Mouse (Mus musculus): ENCODE results near the gene Elmo3. TPM values are rescaled to one million over a fixed set of nuclear protein-coding genes. Genes with fewer than 3 reads are reported as not detected.

Gene Elmo3
- total and polyA plus RNA-seq, 3 experiments = 0.72 to 1.4 (median 1.3) TPM

- Histone ChIP-seq H3K36me3 (replicated peaks in 1 of 2; ENCODE audit: control insufficient read depth in 1 of 2, insufficient read depth in 1 of 2, low read length in 1 of 2) (peaks cover 7 to 37% of the 10 kb centered on the region in 2 experiments), H3K9ac (ENCODE audit: insufficient read depth, low read depth) (peak overlapping the region; percentile 41; the same call in 1 of the 2 replicates), H3K79me2 (replicated peaks; ENCODE audit: control insufficient read depth, extremely low read depth, insufficient read depth, poor library complexity, severe bottlenecking) (no peaks in the 10 kb centered on the region), H3K4me3 (replicated peaks in 1 of 3; ENCODE audit: low read depth in 2 of 3, low read length in 2 of 3, poor library complexity in 1 of 3) (peak overlapping the region in 2 of 3 experiments; percentile 34 to 63), H3K4me2 (ENCODE audit: insufficient read depth, low read depth, poor library complexity, severe bottlenecking) (peak overlapping the region; percentile 79), H3K27ac (ENCODE audit: insufficient read depth, low read depth) (no peak overlapping the region), H3K9me3 (replicated peaks; ENCODE audit: low read length) (no peaks in the 10 kb centered on the region), H3K4me1 (ENCODE audit: control insufficient read depth in 1 of 2, insufficient read depth in 2 of 2) (peaks cover 5 to 23% of the 10 kb centered on the region in 2 experiments), H3K27me3 (replicated peaks) (no peaks in the 10 kb centered on the region)
- TF ChIP-seq NRF1 (IDR thresholded peaks at IDR 0.05; ENCODE audit: low read depth, low read length) (no peak), CTCF (conservative IDR thresholded peaks at IDR 0.05 in 1 of 2, IDR thresholded peaks at IDR 0.05 in 1 of 2; ENCODE audit: low read depth in 2 of 2, low read length in 2 of 2) (peak in 1 of 2 experiments; percentile 38; a peak in 2 of 4 replicates), SMC3 (IDR thresholded peaks at IDR 0.05; ENCODE audit: low read depth, low read length) (peak; percentile 21; the same call in 1 of the 2 replicates)
- in situ Hi-C loops (cut with MboI; ENCODE audit: low pct_ligation_motif_present, low pct_unique_long_range_greater_than_20kb, low sequenced_read_pairs) (loop anchor here (10.0 kb wide), 1 partner anchor 163 kb away; no protein-coding TSS in a partner anchor), dilution Hi-C loops (cut with MboI; ENCODE audit: extremely low pct_ligation_motif_present, extremely low pct_unique_long_range_greater_than_20kb, low sequenced_read_pairs) (no loop called here)
- DNase-seq (ENCODE audit: extremely low read depth) = no peak
Measured at GRCm38 (mm10) chr8:105288231-105288630, 17.2 kb upstream of the Elmo3 start.

DNA sequence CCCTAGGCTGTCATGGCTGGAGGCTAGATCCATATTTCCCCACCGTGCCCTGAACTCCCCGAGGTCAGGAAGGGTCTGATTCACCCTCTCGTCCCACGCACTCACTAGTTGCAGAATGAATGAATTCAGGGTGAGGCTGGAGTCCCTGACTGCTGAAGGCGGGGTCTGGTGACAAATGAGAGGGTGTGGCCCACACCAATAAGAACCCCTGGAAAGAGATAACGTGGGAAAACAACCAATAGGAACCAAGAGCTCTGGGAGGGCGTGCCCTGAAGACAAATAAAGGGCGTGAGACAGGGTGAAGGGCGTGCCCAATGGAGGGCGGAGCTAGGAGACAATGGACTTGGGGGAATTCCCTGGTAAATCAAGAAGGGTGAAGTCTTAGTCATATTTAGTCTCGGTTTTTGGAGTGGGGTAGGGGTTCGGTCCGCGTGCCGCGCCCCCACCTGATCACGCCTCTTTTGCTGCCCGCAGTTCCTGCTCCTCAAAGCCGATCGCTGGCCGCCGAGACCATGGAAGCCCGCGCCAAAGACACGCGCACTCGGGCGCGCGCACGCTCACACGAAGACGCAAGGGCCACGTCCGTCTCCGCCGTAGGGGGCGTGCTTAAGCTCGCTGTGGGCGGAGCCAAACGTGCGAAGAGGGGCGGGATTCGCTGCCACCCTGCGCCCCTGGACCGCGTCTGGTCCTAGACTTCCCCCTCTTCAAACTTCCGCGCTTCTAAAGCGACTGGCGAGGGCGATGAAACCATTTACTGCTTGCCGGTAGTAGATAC, 16.3 kb upstream of the Elmo3 start:
- in situ Hi-C loops (cut with MboI; ENCODE audit: low pct_ligation_motif_present, low pct_unique_long_range_greater_than_20kb, low sequenced_read_pairs) (loop anchor here (10.0 kb wide), 1 partner anchor 164 kb away; no protein-coding TSS in a partner anchor), dilution Hi-C loops (cut with MboI; ENCODE audit: extremely low pct_ligation_motif_present, extremely low pct_unique_long_range_greater_than_20kb, low sequenced_read_pairs) (no loop called here)
- no peaks in the 10 kb centered on the region for H3K9me3 ChIP-seq (replicated peaks; ENCODE audit: low read length)
- H3K27ac ChIP-seq (ENCODE audit: insufficient read depth, low read depth) = peak overlapping the region; percentile 71
- no peaks in the 10 kb centered on the region for H3K79me2 ChIP-seq (replicated peaks; ENCODE audit: control insufficient read depth, extremely low read depth, insufficient read depth, poor library complexity, severe bottlenecking)
- H3K4me2 ChIP-seq (ENCODE audit: insufficient read depth, low read depth, poor library complexity, severe bottlenecking) = peak overlapping the region; percentile 79
- H3K36me3 ChIP-seq (replicated peaks in 1 of 2; ENCODE audit: control insufficient read depth in 1 of 2, insufficient read depth in 1 of 2, low read length in 1 of 2) = peaks cover 6 to 34% of the 10 kb centered on the region in 2 experiments
- peaks cover 5 to 23% of the 10 kb centered on the region in 2 experiments for H3K4me1 ChIP-seq (ENCODE audit: control insufficient read depth in 1 of 2, insufficient read depth in 2 of 2)
- H3K27me3 ChIP-seq (replicated peaks) = no peaks in the 10 kb centered on the region
- peak; percentile 99 for DNase-seq (ENCODE audit: extremely low read depth)
- peak overlapping the region; percentile 51 to 63 (median 59) for H3K4me3 ChIP-seq (replicated peaks in 1 of 3; ENCODE audit: low read depth in 2 of 3, low read length in 2 of 3, poor library complexity in 1 of 3)
- H3K9ac ChIP-seq (ENCODE audit: insufficient read depth, low read depth) = peak overlapping the region; percentile 41; the same call in 1 of the 2 replicates
- TF ChIP-seq NRF1 (IDR thresholded peaks at IDR 0.05; ENCODE audit: low read depth, low read length) (peak; percentile 76), ETS1 (conservative IDR thresholded peaks at IDR 0.05; ENCODE audit: low read depth, low read length) (peak; percentile 61; the same call in 1 of the 2 replicates), HCFC1 (IDR thresholded peaks at IDR 0.05; ENCODE audit: low read depth, low read length) (peak; percentile 53), E2F4 (IDR thresholded peaks at IDR 0.05; ENCODE audit: insufficient replicate concordance, low read depth, low read length) (no peak), ELF1 (IDR thresholded peaks at IDR 0.05; ENCODE audit: low read depth, low read length) (peak; percentile 82), MXI1 (IDR thresholded peaks at IDR 0.05; ENCODE audit: low read depth, low read length) (peak; percentile 92), UBTF (IDR thresholded peaks at IDR 0.05; ENCODE audit: low read depth, low read length) (no peak), TBP (conservative IDR thresholded peaks at IDR 0.05; ENCODE audit: low read depth, low read length) (peak; percentile 85), ZNF384 (IDR thresholded peaks at IDR 0.05; ENCODE audit: low read depth, low read length) (no peak), MEF2A (IDR thresholded peaks at IDR 0.05; ENCODE audit: borderline replicate concordance, low read depth, low read length) (no peak; the same call in 1 of the 2 replicates), NELFE (IDR thresholded peaks at IDR 0.05; ENCODE audit: low read depth, low read length) (peak; percentile 57), ZKSCAN1 (IDR thresholded peaks at IDR 0.05; ENCODE audit: borderline replicate concordance, low read depth, low read length) (no peak), MYC (IDR thresholded peaks at IDR 0.05; ENCODE audit: low read depth, low read length) (0 out of 2 replicates have a peak, but pooled peaks have one; percentile 44), JUND (conservative IDR thresholded peaks at IDR 0.05; ENCODE audit: low read depth, low read length) (0 out of 2 replicates have a peak, but pooled peaks have one; percentile 14), POLR2AphosphoS2 (IDR thresholded peaks at IDR 0.05; ENCODE audit: low read depth, low read length) (peak; percentile 64), JUN (IDR thresholded peaks at IDR 0.05; ENCODE audit: insufficient read depth, low read depth, low read length) (no peak), MAFK (IDR thresholded peaks at IDR 0.05; ENCODE audit: insufficient replicate concordance, low read length) (no peak), TCF12 (IDR thresholded peaks at IDR 0.05; ENCODE audit: low read depth, low read length) (peak; percentile 84), PAX5 (IDR thresholded peaks at IDR 0.05; ENCODE audit: low read length) (no peak), BHLHE40 (IDR thresholded peaks at IDR 0.05; ENCODE audit: low read depth, low read length) (peak; percentile 92), IRF4 (IDR thresholded peaks at IDR 0.05; ENCODE audit: low read depth, low read length) (no peak; the same call in none of the 2 replicates), CHD1 (IDR thresholded peaks at IDR 0.05; ENCODE audit: low read depth, low read length) (no peak), MAX (IDR thresholded peaks at IDR 0.05; ENCODE audit: low read length) (peak; percentile 66), CHD2 (IDR thresholded peaks at IDR 0.05; ENCODE audit: low read length) (peak; percentile 62), KAT2A (IDR thresholded peaks at IDR 0.05; ENCODE audit: insufficient replicate concordance, low read length) (no peak), POLR2A (IDR thresholded peaks at IDR 0.05; ENCODE audit: low read depth, low read length) (peak; percentile 80), ZC3H11A (IDR thresholded peaks at IDR 0.05; ENCODE audit: low read depth, low read length) (no peak), GABPA (IDR thresholded peaks at IDR 0.05; ENCODE audit: insufficient replicate concordance, low read depth, low read length) (no peak)

Data from CH12.LX (cell line).